Mouse (Mus musculus) right cerebral cortex, adult 2 months (tissue): Measurements from ENCODE around the gene Gm20388.
"Not testable (repeated sequence)": the region's sequence is repeated elsewhere in the genome, so short reads cannot be mapped to it uniquely, and the experiment has no call there.

Experiments
- DNase-seq, 2 experiments: peaks; one replicate each; pipeline ENCODE4 v3.0.0; 2021 to 2022; ENCODE audit warnings: low spot score in 2 of 2

Gene Gm20388

GRCm38 (mm10) chr8:120313674-120314073, 403.0 kb downstream of the Gm20388 start:
- no peak for DNase-seq

GRCm38 (mm10) chr8:120314932-120315331, 404.3 kb downstream of the Gm20388 start:
- no peak for DNase-seq

- no peak for DNase-seq
These were observed 405.0 kb downstream of the Gm20388 start for GRCm38 (mm10) chr8:120315644-120316043.

GRCm38 (mm10) chr8:120316707-120317106, 406.1 kb downstream of the Gm20388 start:
- no peak for DNase-seq

- no peak for DNase-seq
These were observed 406.6 kb downstream of the Gm20388 start for GRCm38 (mm10) chr8:120317118-120317824.

- DNase-seq: no peak
These were observed 407.9 kb downstream of the Gm20388 start for GRCm38 (mm10) chr8:120318476-120318991.

GRCm38 (mm10) chr8:120319449-120319848, 408.8 kb downstream of the Gm20388 start:
- peak; percentile 66 to 72 for DNase-seq

GRCm38 (mm10) chr8:120320146-120320545, 409.5 kb downstream of the Gm20388 start:
- DNase-seq: no peak

GRCm38 (mm10) chr8:120321724-120322123, 411.1 kb downstream of the Gm20388 start:
- DNase-seq: no peak

GRCm38 (mm10) chr8:120322956-120323448, 412.4 kb downstream of the Gm20388 start:
- no peak for DNase-seq

- DNase-seq: no peak
These were observed 413.9 kb downstream of the Gm20388 start for GRCm38 (mm10) chr8:120324555-120324954.

- DNase-seq: no peak
These were observed 414.6 kb downstream of the Gm20388 start for GRCm38 (mm10) chr8:120325172-120325767.

GRCm38 (mm10) chr8:120327131-120327554, 416.5 kb downstream of the Gm20388 start:
- no peak for DNase-seq

- no peak for DNase-seq
These were observed 417.9 kb downstream of the Gm20388 start for GRCm38 (mm10) chr8:120328361-120329022.

GRCm38 (mm10) chr8:120329030-120329748, 418.5 kb downstream of the Gm20388 start:
- no peak for DNase-seq

- no peak for DNase-seq
These were observed 420.4 kb downstream of the Gm20388 start for GRCm38 (mm10) chr8:120331027-120331426.

- no peak for DNase-seq
These were observed 422.0 kb downstream of the Gm20388 start for GRCm38 (mm10) chr8:120332379-120333229.

GRCm38 (mm10) chr8:120333681-120334080, 423.0 kb downstream of the Gm20388 start:
- DNase-seq: no peak

- not testable (repeated sequence) for DNase-seq
These were observed 423.6 kb downstream of the Gm20388 start for GRCm38 (mm10) chr8:120334261-120334660.

- DNase-seq: no peak
These were observed 424.2 kb downstream of the Gm20388 start for GRCm38 (mm10) chr8:120334878-120335261.
